Comparison of ENCODE assay signal across 8 mouse cellular contexts in genomic region chr2:39226731-39227130, GRCm38 (mm10). TPM values are rescaled to one million over a fixed set of nuclear protein-coding genes. Genes with fewer than 3 reads are reported as not detected.
DNase-seq lines count a peak whose midpoint lies in the region; ATAC-seq and TF ChIP-seq lines count a peak whose summit lies in the region.

No protein-coding gene starts in this region.

- no peak for TF ChIP-seq CTCF in hindbrain, postnatal 0 days (IDR thresholded peaks at IDR 0.05; ENCODE audit: low read depth)

- H3K9ac ChIP-seq in kidney, embryonic 14.5 days (ENCODE audit: low read depth, low read length): peak overlapping the region; percentile 85; the same call in 1 of the 2 replicates
- H3K9ac ChIP-seq in hindbrain, postnatal 0 days (replicated peaks; ENCODE audit: low read length): peak overlapping the region; percentile 83; the same call in 1 of the 2 replicates
- H3K9ac ChIP-seq in midbrain, embryonic 16.5 days (ENCODE audit: low read depth, low read length): 0 out of 2 replicates have a peak overlapping the region, but pooled peaks have one; percentile 90

- no peaks in the 10 kb centered on the region for H3K9me3 ChIP-seq in kidney, embryonic 14.5 days (ENCODE audit: control insufficient read depth, low read length)
- H3K9me3 ChIP-seq in embryonic facial prominence, embryonic 10.5 days: no peaks in the 10 kb centered on the region
- H3K9me3 ChIP-seq in hindbrain, postnatal 0 days (ENCODE audit: low read length): no peaks in the 10 kb centered on the region
- H3K9me3 ChIP-seq in midbrain, embryonic 16.5 days (replicated peaks; ENCODE audit: control insufficient read depth, low read length, poor library complexity, severe bottlenecking): no peaks in the 10 kb centered on the region

- peak overlapping the region; percentile 69 for H3K4me3 ChIP-seq in kidney, embryonic 14.5 days (ENCODE audit: low read length)
- peak overlapping the region; percentile 83 for H3K4me3 ChIP-seq in embryonic facial prominence, embryonic 10.5 days
- H3K4me3 ChIP-seq in hindbrain, postnatal 0 days (ENCODE audit: low read length): peak overlapping the region; percentile 85
- peak overlapping the region; percentile 79 for H3K4me3 ChIP-seq in midbrain, embryonic 16.5 days (ENCODE audit: low read depth, low read length)

- DNase-seq in kidney, postnatal 4 days: no peak
- no peak for DNase-seq in embryonic facial prominence, embryonic 10.5 days (ENCODE audit: low spot score)
- DNase-seq in hindbrain, postnatal 0 days (ENCODE audit: low spot score): no peak
- DNase-seq in right cerebral cortex, postnatal 14 days: no peak
- DNase-seq in thymus, postnatal 25 days: no peak

- 31% methylated on average over 3 of the region's 3 CpGs for WGBS in kidney, embryonic 14.5 days
- 39% methylated on average over 3 of the region's 3 CpGs for WGBS in embryonic facial prominence, embryonic 10.5 days
- 26% methylated on average over 3 of the region's 3 CpGs for WGBS in hindbrain, postnatal 0 days
- 23% methylated on average over 3 of the region's 3 CpGs for WGBS in midbrain, embryonic 16.5 days

- ATAC-seq in kidney, embryonic 14.5 days (ENCODE audit: low FRiP score, low TSS enrichment): peak; percentile 1; the same call in 1 of the 2 replicates
- ATAC-seq in hindbrain, postnatal 0 days: no peak
- no peak for ATAC-seq in midbrain, embryonic 16.5 days
- no peak for ATAC-seq in CD4-positive, CD25-positive, alpha-beta regulatory T cell, adult 4 months

- H3K4me1 ChIP-seq in kidney, embryonic 14.5 days (ENCODE audit: control insufficient read depth, insufficient read depth, low read length): peaks cover 11% of the 10 kb centered on the region
- H3K4me1 ChIP-seq in embryonic facial prominence, embryonic 10.5 days: peaks cover 11% of the 10 kb centered on the region
- peaks cover 6% of the 10 kb centered on the region; the same call in 1 of the 2 replicates for H3K4me1 ChIP-seq in hindbrain, postnatal 0 days (ENCODE audit: insufficient read depth, low read length)
- peaks cover 19% of the 10 kb centered on the region for H3K4me1 ChIP-seq in midbrain, embryonic 16.5 days (ENCODE audit: control insufficient read depth, insufficient read depth, low read length)

- no peaks in the 10 kb centered on the region for H3K36me3 ChIP-seq in kidney, embryonic 14.5 days (ENCODE audit: control insufficient read depth, insufficient read depth, low read length)
- H3K36me3 ChIP-seq in embryonic facial prominence, embryonic 10.5 days (replicated peaks): no peaks in the 10 kb centered on the region
- H3K36me3 ChIP-seq in hindbrain, postnatal 0 days (ENCODE audit: insufficient read depth, low read length): no peaks in the 10 kb centered on the region
- H3K36me3 ChIP-seq in midbrain, embryonic 16.5 days (ENCODE audit: control insufficient read depth, insufficient read depth, low read length): no peaks in the 10 kb centered on the region

- peak overlapping the region; percentile 41 for H3K4me2 ChIP-seq in kidney, embryonic 14.5 days (replicated peaks; ENCODE audit: low read depth, low read length)
- H3K4me2 ChIP-seq in hindbrain, postnatal 0 days (ENCODE audit: low read depth, low read length): peak overlapping the region; percentile 62
- H3K4me2 ChIP-seq in midbrain, embryonic 16.5 days (ENCODE audit: low read length): peak overlapping the region; percentile 56

- no peak overlapping the region for H3K27ac ChIP-seq in kidney, embryonic 14.5 days (ENCODE audit: low read depth, low read length)
- peak overlapping the region; percentile 94 for H3K27ac ChIP-seq in embryonic facial prominence, embryonic 10.5 days (replicated peaks)
- peak overlapping the region; percentile 95; the same call in 1 of the 2 replicates for H3K27ac ChIP-seq in hindbrain, postnatal 0 days
- H3K27ac ChIP-seq in midbrain, embryonic 16.5 days (ENCODE audit: low read length): peak overlapping the region; percentile 94

- no peaks in the 10 kb centered on the region for H3K27me3 ChIP-seq in kidney, embryonic 14.5 days (ENCODE audit: control insufficient read depth, insufficient read depth, low read length)
- H3K27me3 ChIP-seq in embryonic facial prominence, embryonic 10.5 days (replicated peaks; ENCODE audit: low read depth, poor library complexity, severe bottlenecking): no peaks in the 10 kb centered on the region
- H3K27me3 ChIP-seq in hindbrain, postnatal 0 days (ENCODE audit: insufficient read depth, low read length): no peaks in the 10 kb centered on the region
- H3K27me3 ChIP-seq in midbrain, embryonic 16.5 days (ENCODE audit: control insufficient read depth, insufficient read depth, low read depth, low read length): no peaks in the 10 kb centered on the region

RNA-seq across cellular contexts. Expression of gene Ppp6c, which starts 0.5 kb away (rescaled TPM):
- polyA plus RNA-seq in kidney, embryonic 14.5 days (2014; fragmentation: Nextera tagmentation; extraction: Ambion mirVana): 67.4 and 79.0 TPM in 2 replicates
- 72.1 and 78.2 TPM in 2 replicates for polyA plus RNA-seq in embryonic facial prominence, embryonic 10.5 days (2016; fragmentation: Nextera tagmentation; extraction: Ambion mirVana)
- total RNA-seq in hindbrain, postnatal 0 days (2014; rRNA removed): 42.8 and 46.1 TPM in 2 replicates
- polyA plus RNA-seq in hindbrain, postnatal 0 days (2015; fragmentation: Nextera tagmentation; extraction: Ambion mirVana): 48.6 and 50.3 TPM in 2 replicates
- 70.7 and 74.3 TPM in 2 replicates for polyA plus RNA-seq in midbrain, embryonic 16.5 days (2015; fragmentation: Nextera tagmentation; extraction: Ambion mirVana)
- 100 to 1,000 TPM in 1 of 2 experiments, 10 to 100 TPM in 1; 95.6 to 125 TPM for polyA plus RNA-seq in CD4-positive, CD25-positive, alpha-beta regulatory T cell, adult 4 months (2017; shearing (Covaris generic))

RNA-seq across cellular contexts. Expression of gene Scai, which starts 36.2 kb away (rescaled TPM):
- 10.7 and 14.1 TPM in 2 replicates for polyA plus RNA-seq in kidney, embryonic 14.5 days (2014; fragmentation: Nextera tagmentation; extraction: Ambion mirVana)
- polyA plus RNA-seq in embryonic facial prominence, embryonic 10.5 days (2016; fragmentation: Nextera tagmentation; extraction: Ambion mirVana): 11.3 and 12.3 TPM in 2 replicates
- 67.1 and 124 TPM in 2 replicates for total RNA-seq in hindbrain, postnatal 0 days (2014; rRNA removed)
- 13.8 and 14.5 TPM in 2 replicates for polyA plus RNA-seq in hindbrain, postnatal 0 days (2015; fragmentation: Nextera tagmentation; extraction: Ambion mirVana)
- 18.7 and 22.8 TPM in 2 replicates for polyA plus RNA-seq in midbrain, embryonic 16.5 days (2015; fragmentation: Nextera tagmentation; extraction: Ambion mirVana)
- polyA plus RNA-seq in CD4-positive, CD25-positive, alpha-beta regulatory T cell, adult 4 months (2017; shearing (Covaris generic)): 10 to 100 TPM; 12.8 to 16.7 TPM
